Mouse (Mus musculus) splenic B cell, adult 2 months (primary cell): Measurements from ENCODE around the gene Ano2.
A peak's percentile ranks its signal among the peaks of the same experiment; 100 is the strongest.

ENCODE experiments used
- DNase-seq: peaks from one replicate; pipeline ENCODE4 v3.0.0-alpha.2; 2011; ENCODE audit warnings: low read depth, low spot score
- H3K27me3 ChIP-seq: 2 replicates; pipeline ENCODE4 v1.6.1; 2012; ENCODE audit warnings: mild to moderate bottlenecking, low read length, moderate library complexity, mixed read lengths; ENCODE audit not compliant: control insufficient read depth, poor library complexity, insufficient read depth, severe bottlenecking
- H3K36me3 ChIP-seq: 2 replicates; pipeline ENCODE4 v1.6.1; 2012; ENCODE audit warnings: mild to moderate bottlenecking, low read length, moderate library complexity, mixed read lengths; ENCODE audit not compliant: control insufficient read depth, poor library complexity, insufficient read depth, severe bottlenecking

The Ano2 gene

GRCm38 (mm10) chr6:125690057-125690703 is at the start of gene Ano2:
TSS of gene Ano2 (plus strand) at chr6:125690419.
- DNase-seq = no peak
- no peaks in the 10 kb centered on the region for H3K36me3 ChIP-seq
- no peaks in the 10 kb centered on the region for H3K27me3 ChIP-seq

DNA sequence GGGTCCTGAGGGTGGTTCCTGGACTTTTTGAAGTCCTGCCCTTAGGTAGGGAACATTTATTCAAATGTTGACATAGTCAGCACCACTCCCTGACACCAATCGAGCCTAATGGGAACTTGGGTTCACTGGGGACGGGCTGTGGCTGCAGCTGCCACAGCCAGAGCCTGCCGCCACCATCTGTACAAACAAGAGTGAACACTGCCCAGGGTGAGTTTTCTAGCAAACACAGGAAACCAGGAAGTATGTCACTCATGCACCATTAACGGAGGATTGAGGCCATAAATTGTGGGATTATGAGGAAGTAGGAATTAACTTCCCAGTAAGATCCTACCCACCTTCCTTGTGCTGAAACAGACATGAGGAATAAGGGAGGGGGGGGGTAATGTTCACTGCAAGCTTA is 49.7 kb upstream of the Ano2 start:
- Histone ChIP-seq H3K27me3 (no peaks in the 10 kb centered on the region), H3K36me3 (no peaks in the 10 kb centered on the region)
- no peak for DNase-seq

- no peaks in the 10 kb centered on the region for H3K36me3 ChIP-seq
- no peak for DNase-seq
- H3K27me3 ChIP-seq = no peaks in the 10 kb centered on the region
Observed at GRCm38 (mm10) chr6:125641146-125641545, 49.1 kb upstream of the Ano2 start.

GRCm38 (mm10) chr6:125648964-125649363 is 41.3 kb upstream of the Ano2 start:
- Histone ChIP-seq H3K36me3 (no peaks in the 10 kb centered on the region), H3K27me3 (no peaks in the 10 kb centered on the region)
- no peak for DNase-seq

- H3K27me3 ChIP-seq = no peaks in the 10 kb centered on the region
- no peaks in the 10 kb centered on the region for H3K36me3 ChIP-seq
- no peak for DNase-seq
Observed at GRCm38 (mm10) chr6:125651335-125651734, 38.9 kb upstream of the Ano2 start.

DNA sequence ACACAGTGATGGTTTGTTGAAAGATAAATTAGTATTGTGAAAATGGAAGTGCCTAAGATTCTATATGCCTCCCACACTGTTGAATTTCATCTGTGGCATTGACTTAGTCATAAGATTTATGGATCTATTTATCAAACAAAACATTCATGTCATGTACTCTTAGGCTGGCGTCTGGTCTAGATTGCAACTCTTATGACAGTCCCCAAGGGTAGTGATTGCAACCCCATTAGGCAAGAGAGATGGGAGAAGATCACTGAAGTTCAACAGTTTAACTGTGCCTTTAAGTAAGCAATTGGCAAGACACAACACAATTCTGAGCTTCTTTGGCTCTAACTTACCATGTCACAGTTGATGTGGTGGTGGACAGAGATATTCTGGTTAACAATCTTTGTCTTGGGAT is 36.8 kb upstream of the Ano2 start:
- no peak for DNase-seq
- Histone ChIP-seq H3K27me3 (no peaks in the 10 kb centered on the region), H3K36me3 (no peaks in the 10 kb centered on the region)

DNA sequence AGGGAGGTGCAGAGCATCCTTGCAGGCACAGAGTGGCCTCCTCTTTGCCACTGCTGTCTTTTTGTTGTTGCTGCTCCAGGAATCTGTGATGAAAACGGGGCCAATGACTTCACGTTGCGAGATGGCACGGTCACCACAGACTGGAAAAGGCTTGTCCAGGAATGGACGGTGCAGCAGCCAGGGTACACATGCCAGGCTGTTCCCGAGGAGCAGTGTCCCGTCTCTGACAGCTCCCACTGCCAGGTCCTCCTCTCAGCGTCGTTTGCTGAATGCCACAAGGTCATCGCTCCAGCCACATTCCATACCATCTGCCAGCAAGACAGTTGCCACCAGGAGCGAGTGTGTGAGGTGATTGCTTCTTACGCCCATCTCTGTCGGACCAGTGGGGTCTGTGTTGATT is 33.3 kb upstream of the Ano2 start:
- H3K27me3 ChIP-seq = no peaks in the 10 kb centered on the region
- no peaks in the 10 kb centered on the region for H3K36me3 ChIP-seq
- DNase-seq = no peak

DNA sequence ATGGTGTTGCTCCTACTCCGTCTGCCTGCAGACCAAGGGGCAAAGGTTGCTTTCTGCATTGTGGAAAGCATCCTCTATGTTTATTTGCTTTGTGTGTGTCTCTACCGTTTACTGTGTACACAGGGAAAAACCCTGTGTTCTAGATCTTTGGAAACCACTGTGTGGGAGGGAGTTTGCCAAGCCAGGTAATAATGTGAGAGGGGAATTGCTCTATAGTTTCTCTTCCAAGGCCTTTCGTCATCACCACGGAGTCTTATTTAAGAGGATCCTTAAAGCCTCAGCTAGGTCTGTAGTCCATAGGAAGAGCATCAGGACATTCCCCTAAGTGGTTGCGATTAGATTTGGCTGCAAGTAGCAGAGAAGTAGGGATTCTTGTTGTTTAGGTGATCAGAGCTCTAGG is 32.3 kb upstream of the Ano2 start:
- DNase-seq = no peak
- Histone ChIP-seq H3K36me3 (no peaks in the 10 kb centered on the region), H3K27me3 (no peaks in the 10 kb centered on the region)

- peak; percentile 59 for DNase-seq
- Histone ChIP-seq H3K27me3 (no peaks in the 10 kb centered on the region), H3K36me3 (no peaks in the 10 kb centered on the region)
Observed at GRCm38 (mm10) chr6:125661106-125661877, 28.9 kb upstream of the Ano2 start.

DNA sequence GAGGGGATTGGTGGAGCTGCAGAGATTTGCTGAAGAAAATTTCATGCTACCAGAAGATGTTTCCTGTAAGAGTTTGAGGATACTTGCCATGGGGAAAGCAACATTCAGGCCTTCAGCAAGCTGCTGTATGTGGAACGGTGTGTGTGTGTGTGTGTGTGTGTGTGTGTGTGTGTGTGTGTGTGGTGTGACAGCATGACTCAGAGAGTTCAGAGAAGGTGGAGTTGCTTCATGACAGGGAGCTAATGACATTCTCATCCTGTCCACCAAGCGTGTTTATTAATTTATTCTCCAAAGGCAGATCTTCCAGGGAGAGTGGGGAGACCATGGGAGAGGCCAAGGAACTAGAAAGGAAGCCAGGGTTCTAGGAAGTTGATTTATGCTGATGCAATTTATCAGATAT is 26.3 kb upstream of the Ano2 start:
- H3K27me3 ChIP-seq = no peaks in the 10 kb centered on the region
- no peak for DNase-seq
- no peaks in the 10 kb centered on the region for H3K36me3 ChIP-seq

DNA sequence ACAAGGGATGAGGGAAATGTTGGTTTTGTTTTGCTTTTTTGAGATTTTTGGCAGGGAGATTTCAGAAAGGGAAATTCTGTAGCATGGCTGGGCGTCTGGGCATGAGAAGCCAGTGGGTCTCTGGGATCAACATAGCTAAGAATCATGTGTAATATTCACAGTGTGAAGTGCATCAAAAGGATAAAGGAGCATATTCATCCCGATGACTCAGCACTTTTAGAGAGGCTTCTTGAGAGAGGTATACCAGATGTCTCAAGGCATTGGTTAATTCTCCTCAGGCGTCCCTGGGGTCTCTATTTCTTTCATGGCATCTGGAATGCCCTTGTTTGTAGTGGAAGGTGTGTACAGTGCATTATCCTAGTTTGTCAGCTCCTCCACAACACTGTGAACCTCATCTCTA is 18.4 kb upstream of the Ano2 start:
- no peaks in the 10 kb centered on the region for H3K27me3 ChIP-seq
- H3K36me3 ChIP-seq = no peaks in the 10 kb centered on the region
- no peak for DNase-seq

DNA sequence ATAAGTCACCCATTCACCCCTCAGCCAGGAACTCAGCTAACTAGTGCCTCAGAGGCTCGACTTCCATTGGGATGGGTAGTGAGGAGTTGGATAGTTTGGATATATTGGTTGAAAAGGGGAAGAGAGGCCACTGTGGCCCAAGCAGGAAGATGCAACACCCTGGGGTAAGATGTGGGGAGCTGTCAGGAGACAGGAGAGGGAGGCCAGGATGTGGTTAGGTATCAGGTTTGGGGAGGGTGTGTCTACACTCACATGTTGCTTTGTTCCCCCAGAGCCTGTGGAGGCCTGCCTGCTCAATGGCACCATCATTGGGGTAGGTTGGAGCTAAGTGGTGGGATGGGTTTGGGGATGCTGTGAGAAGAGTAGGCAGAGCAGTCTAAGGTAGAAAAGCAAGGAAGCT is 11.7 kb upstream of the Ano2 start:
- no peak for DNase-seq
- Histone ChIP-seq H3K27me3 (no peaks in the 10 kb centered on the region), H3K36me3 (no peaks in the 10 kb centered on the region)

DNA sequence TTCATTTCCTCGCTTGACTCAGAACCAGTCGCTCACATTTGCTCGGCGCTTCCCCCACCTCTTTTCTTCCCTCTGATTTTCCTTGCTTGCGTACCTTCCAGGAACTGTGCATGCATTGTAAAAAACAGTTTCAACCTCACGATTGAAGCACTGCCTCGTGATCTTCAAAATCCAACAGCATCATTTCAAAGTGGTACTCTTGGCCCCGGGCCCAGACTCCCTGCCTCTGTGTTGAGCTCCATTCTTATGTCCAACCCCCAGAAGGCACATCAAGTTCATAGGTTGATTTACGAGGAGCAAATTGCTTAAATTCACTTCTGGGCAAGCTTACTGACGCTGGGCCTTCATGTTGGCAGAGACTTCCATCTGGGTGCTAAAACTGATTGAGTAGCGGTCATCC is 9.6 kb upstream of the Ano2 start:
- no peaks in the 10 kb centered on the region for H3K36me3 ChIP-seq

GRCm38 (mm10) chr6:125685420-125685819 is 4.8 kb upstream of the Ano2 start:
- H3K36me3 ChIP-seq = no peaks in the 10 kb centered on the region
- H3K27me3 ChIP-seq = no peaks in the 10 kb centered on the region
- DNase-seq = no peak

More for the DNA sequence above, 9.6 kb upstream of the Ano2 start:
- DNase-seq = no peak
- no peaks in the 10 kb centered on the region for H3K27me3 ChIP-seq

GRCm38 (mm10) chr6:125687986-125688385 is 2.2 kb upstream of the Ano2 start:
- no peaks in the 10 kb centered on the region for H3K27me3 ChIP-seq
- no peaks in the 10 kb centered on the region for H3K36me3 ChIP-seq
- DNase-seq = no peak
